Mouse (Mus musculus) G1E-ER4 (cell line): ENCODE results near the gene Gm10229. TPM values are rescaled to one million over a fixed set of nuclear protein-coding genes. Genes with fewer than 3 reads are reported as not detected.
"Not testable (repeated sequence)": the region's sequence is repeated elsewhere in the genome, so short reads cannot be mapped to it uniquely, and the experiment has no call there.

Experiments
- GATA1 ChIP-seq: IDR thresholded peaks from one replicate; pipeline ENCODE4 v1.8.0; 2012; ENCODE audit warnings: low read length, inconsistent platforms
- polyA plus RNA-seq: library from polyadenylated mRNA; stranded (reverse); fragments of >175 nt; gene quantifications from 2 replicates; pipeline ENCODE4 v1.2.3, GENCODE M21; 2012

Gene Gm10229
- polyA plus RNA-seq = not detected in 2 replicates

DNA sequence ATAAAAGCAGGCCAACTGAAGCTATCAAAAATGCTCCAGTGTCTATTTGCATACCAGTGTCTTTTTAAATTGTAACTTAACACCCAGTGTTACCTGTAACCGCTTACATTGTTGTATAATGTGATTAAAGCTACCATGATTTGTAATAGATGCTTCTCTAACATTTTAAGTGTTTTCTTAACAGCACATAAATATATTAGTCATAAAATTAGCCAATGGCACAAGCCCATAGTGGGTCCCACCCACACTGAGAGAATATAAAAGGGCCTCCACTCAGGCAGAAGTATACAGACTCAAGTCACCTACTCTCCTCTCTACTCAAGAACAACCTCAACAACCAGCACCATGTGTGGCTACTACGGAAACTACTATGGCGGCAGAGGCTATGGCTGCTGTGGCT lies at the start of gene Gm10229:
TSS of gene Gm10229 (plus strand) at position 301 of the 400 bp plus-strand sequence.
- not testable (repeated sequence) for TF ChIP-seq GATA1

DNA sequence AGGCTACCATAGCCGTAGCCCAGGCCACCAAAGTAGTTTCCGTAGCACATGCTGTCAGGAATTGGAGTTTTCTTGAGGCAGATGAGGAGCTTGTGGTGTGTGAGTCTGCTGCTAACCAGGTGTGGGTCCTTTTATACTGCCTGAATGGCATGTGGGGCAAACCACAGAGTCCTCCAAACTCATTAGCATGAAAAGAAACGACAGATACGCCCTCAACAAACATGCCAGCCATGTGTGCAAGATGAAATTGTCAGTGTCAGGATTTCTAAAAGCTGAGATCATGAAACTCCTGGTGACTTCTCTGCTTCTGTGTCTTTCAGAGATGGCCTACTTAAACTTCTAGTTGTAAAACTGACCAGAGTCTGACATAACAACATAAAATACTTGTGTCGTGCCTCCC lies 4.4 kb upstream of the Gm10229 start, which contains the start of gene Krtap22-2:
TSS of gene Krtap22-2 (minus strand) at position 101 of the 400 bp plus-strand sequence.
- no peak for TF ChIP-seq GATA1

DNA sequence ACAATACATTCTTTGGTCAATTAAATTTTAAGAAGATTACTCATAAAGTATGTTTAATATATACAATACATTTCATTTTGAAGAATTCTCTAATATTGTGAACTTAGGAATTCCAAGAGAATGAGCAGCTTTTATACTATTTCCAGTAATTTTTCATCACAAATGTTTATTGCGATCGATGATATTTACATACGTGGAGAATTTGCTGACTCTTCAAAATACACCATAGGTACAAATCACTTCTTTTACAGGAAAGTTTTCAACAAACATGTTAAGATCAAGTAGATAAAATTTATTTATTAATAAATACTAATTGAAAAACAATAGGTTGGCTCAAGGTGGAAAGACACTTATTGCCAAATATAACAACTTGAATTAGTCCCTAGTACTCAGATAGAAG lies 1.1 kb upstream of the Gm10229 start:
- TF ChIP-seq GATA1 = no peak

DNA sequence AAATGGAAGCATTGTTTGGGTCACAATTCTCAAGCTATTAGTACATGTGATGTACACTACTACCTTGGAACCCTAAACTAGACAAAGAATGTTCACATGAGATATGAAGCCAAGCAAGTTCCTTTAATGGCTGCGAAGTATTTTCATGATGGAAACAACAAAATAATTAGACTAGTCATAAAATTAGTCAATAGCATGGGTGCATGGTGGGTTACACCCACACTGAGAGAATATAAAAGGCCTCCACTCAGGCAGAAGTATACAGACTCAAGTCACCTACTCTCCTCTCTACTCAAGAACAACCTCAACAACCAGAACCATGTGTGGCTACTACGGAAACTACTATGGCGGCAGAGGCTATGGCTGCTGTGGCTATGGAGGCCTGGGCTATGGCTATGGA lies 16.3 kb downstream of the Gm10229 start, which contains the start of gene Krtap6-1:
TSS of gene Krtap6-1 (plus strand) at position 301 of the 400 bp plus-strand sequence.
- TF ChIP-seq GATA1 = not testable (repeated sequence)

DNA sequence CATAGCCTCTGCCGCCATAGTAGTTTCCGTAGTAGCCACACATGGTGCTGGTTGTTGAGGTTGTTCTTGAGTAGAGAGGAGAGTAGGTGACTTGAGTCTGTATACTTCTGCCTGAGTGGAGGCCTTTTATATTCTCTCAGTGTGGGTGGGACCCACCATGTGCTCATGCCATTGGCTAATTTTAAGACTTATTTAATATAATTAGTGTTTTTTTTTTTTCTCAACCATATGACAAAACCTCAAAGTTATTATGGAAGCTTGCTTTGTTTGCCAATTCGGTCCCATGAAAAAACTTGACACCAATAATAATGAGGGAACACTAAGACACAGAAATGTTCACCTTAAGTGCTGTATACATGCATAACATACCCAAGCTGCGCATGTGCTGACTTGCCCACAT lies 26.3 kb downstream of the Gm10229 start, which contains the start of gene Gm10228:
TSS of gene Gm10228 (minus strand) at position 101 of the 400 bp plus-strand sequence.
- TF ChIP-seq GATA1 = not testable (repeated sequence)

DNA sequence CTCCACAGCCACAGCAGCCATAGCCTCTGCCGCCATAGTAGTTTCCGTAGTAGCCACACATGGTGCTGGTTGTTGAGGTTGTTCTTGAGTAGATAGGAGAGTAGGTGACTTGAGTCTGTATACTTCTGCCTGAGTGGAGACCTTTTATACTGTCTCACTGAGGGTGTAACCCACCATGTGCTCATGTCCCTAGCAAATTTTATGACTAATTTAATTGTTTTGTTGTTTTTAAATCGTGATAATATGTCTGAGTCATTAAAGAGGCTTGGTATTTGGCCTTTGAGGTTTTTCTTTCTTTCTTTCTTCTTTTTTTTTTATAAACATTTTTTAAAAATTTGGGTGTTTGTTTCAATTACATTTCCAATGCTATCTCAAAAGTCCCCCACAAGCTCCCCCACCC lies 32.7 kb downstream of the Gm10229 start, which contains the start of gene Krtap6-5:
TSS of gene Krtap6-5 (minus strand) at position 101 of the 400 bp plus-strand sequence.
- no peak for TF ChIP-seq GATA1

DNA sequence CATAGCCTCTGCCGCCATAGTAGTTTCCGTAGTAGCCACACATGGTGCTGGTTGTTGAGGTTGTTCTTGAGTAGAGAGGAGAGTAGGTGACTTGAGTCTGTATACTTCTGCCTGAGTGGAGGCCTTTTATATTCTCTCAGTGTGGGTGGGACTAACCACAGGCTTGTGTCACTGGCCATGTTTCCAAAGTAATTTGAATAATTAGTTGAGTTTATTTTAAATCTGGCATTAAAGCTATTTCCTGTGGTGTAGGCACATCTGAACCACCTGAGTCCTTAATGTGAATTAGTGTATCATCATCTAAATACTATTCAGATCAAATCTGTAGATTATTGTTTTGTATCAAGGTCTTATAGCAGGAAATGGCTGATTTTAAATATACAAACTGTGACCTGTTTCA lies 48.8 kb downstream of the Gm10229 start, which contains the start of gene 1110025L11Rik:
TSS of gene 1110025L11Rik (minus strand) at position 101 of the 400 bp plus-strand sequence.
- TF ChIP-seq GATA1 = not testable (repeated sequence)

Other genes starting within 250 kb of the Gm10229 start
- gene 2310057N15Rik, start 241.1 kb upstream of the Gm10229 start, polyA plus RNA-seq = not detected in 2 replicates
- gene Gm5965, start 237.4 kb upstream of the Gm10229 start, polyA plus RNA-seq = not detected in 2 replicates
- gene Gm20741, start 203.1 kb upstream of the Gm10229 start, polyA plus RNA-seq = not detected in 2 replicates
- gene Krtap15, start 195.1 kb upstream of the Gm10229 start, polyA plus RNA-seq = not detected in 2 replicates
- gene Krtap14, start 189.1 kb upstream of the Gm10229 start, polyA plus RNA-seq = not detected in 2 replicates
- not detected in 2 replicates for gene Krtap19-1, start 145.9 kb upstream of the Gm10229 start, polyA plus RNA-seq
- gene Krtap19-2, start 141.0 kb upstream of the Gm10229 start, polyA plus RNA-seq = not detected in 2 replicates
- gene Krtap19-3, start 137.2 kb upstream of the Gm10229 start, polyA plus RNA-seq = not detected in 2 replicates
- gene Krtap19-4, start 130.2 kb upstream of the Gm10229 start, polyA plus RNA-seq = not detected in 2 replicates
- gene Krtap19-5, start 118.8 kb upstream of the Gm10229 start, polyA plus RNA-seq = not detected in 2 replicates
- gene Krtap19-9b, start 83.0 kb upstream of the Gm10229 start, polyA plus RNA-seq = not detected in 2 replicates
- gene Krtap16-3, start 52.4 kb upstream of the Gm10229 start, polyA plus RNA-seq = not detected in 2 replicates
- gene Krtap22-2, start 4.5 kb upstream of the Gm10229 start, polyA plus RNA-seq = not detected in 2 replicates
- not detected in 2 replicates for gene Krtap6-1, start 16.4 kb downstream of the Gm10229 start, polyA plus RNA-seq
- gene Gm10228, start 26.2 kb downstream of the Gm10229 start, polyA plus RNA-seq = not detected in 2 replicates
- gene Krtap6-5, start 32.6 kb downstream of the Gm10229 start, polyA plus RNA-seq = not detected in 2 replicates
- gene 1110025L11Rik, start 48.7 kb downstream of the Gm10229 start, polyA plus RNA-seq = not detected in 2 replicates
- not detected in 2 replicates for gene Krtap6-3, start 68.7 kb downstream of the Gm10229 start, polyA plus RNA-seq
- gene Gm6358, start 125.6 kb downstream of the Gm10229 start, polyA plus RNA-seq = not detected in 2 replicates
- not detected in 2 replicates for gene Gm10061, start 135.8 kb downstream of the Gm10229 start, polyA plus RNA-seq
- not detected in 2 replicates for gene Gm9789, start 142.7 kb downstream of the Gm10229 start, polyA plus RNA-seq
- gene Gm7735, start 154.2 kb downstream of the Gm10229 start, polyA plus RNA-seq = not detected in 2 replicates
- gene 1110057P08Rik, start 159.5 kb downstream of the Gm10229 start, polyA plus RNA-seq = not detected in 2 replicates
- gene Krtap20-2, start 190.6 kb downstream of the Gm10229 start, polyA plus RNA-seq = not detected in 2 replicates